Mouse (Mus musculus): Measurements from ENCODE around the gene Uhrf1bp1. TPM values are rescaled to one million over a fixed set of nuclear protein-coding genes. Genes with fewer than 3 reads are reported as not detected.

Uhrf1bp1 gene
- 13.5 and 15.6 TPM in 2 replicates for polyA plus RNA-seq (2012; rRNA removed)
- polyA plus RNA-seq (2014; fragmentation: Nextera tagmentation; extraction: Ambion mirVana), result 8.0 TPM in 2 replicates

DNA sequence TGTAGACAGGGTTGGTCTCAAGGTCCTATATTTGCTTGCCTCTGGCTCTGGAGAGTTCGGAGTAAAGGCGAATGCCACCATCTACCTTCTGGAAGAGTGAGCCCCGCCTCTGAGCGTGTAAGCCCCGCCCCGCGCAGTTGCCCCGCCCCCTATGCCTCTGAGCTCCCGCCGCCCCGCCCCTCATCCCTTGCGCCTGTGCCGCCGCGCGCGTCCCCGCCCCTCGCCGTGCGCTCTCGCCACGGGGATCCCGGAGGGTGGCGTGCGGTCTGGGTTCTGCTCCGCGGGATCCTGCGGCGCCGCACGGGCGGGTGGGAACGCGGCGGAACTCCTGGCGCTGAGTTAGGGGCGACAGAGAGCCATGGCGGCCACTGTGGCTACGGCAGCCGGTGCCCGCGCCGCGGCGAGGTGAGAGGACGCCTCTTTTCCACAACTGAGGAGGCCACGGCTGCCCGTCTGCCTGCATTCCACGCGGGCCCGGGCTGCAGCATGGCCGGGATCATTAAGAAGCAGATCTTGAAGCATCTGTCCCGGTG lies at the start of gene Uhrf1bp1:
Gene Uhrf1bp1 (plus strand): TSS at position 177 of the 533 bp plus-strand sequence.
- H3K27ac ChIP-seq (replicated peaks; ENCODE audit: low read depth, low read length), result peak within 1 kb of the TSS; percentile 83
- WGBS, result under 1% methylated on average over 21 of the region's 54 CpGs
- peak within 1 kb of the TSS; percentile 90 for H3K4me3 ChIP-seq (replicated peaks; ENCODE audit: low read length)
- no peaks in the 10 kb centered on the region for H3K27me3 ChIP-seq (ENCODE audit: control insufficient read depth, insufficient read depth, low read length)
- no peaks in the 10 kb centered on the region for H3K9me3 ChIP-seq (ENCODE audit: control insufficient read depth, low read length)
- peaks cover 15% of the 10 kb centered on the region for H3K4me1 ChIP-seq (ENCODE audit: control insufficient read depth, insufficient read depth, low read length)
- peak within 1 kb of the TSS; percentile 57 for H3K4me2 ChIP-seq (replicated peaks; ENCODE audit: low read depth, low read length, severe bottlenecking)
- 0 out of 2 replicates have a peak, but pooled peaks have one; percentile 50 for TF ChIP-seq POLR2A (IDR thresholded peaks at IDR 0.05; ENCODE audit: borderline replicate concordance, extremely low read depth, insufficient read depth, insufficient read length)
- peak within 1 kb of the TSS; percentile 88 for H3K9ac ChIP-seq (ENCODE audit: low read depth, low read length, severe bottlenecking)
- peak; percentile 83 for DNase-seq (ENCODE audit: low spot score)
- ATAC-seq (ENCODE audit: low FRiP score, low read depth), result peak; percentile 88
- peaks cover 24% of the 10 kb centered on the region for H3K36me3 ChIP-seq (ENCODE audit: control insufficient read depth, insufficient read depth, low read length)

DNA sequence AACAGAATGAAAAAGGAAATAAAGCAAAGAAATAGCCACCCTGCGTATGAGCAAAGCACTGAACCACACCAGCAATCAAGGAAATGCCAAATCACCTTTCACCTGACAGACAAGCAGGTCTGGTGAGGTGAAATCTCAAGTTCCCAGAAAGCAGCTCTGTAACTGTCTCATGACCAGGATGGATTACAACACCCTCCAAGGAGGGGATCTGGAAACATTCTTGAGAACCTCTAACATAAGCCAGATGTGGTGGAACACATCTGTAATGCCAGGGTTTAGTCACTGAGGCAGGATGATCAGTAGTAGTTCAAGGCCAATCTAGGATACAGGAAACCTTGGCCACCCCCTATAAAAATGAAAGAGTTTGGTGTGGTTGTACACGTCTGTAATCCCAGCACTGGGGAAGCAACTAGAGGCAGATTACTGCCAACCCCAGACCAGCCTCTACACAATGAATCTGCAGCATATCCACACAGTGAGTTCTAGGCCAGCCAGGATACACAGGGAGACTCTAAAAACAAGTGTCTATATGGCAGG lies 48.6 kb upstream of the Uhrf1bp1 start:
- H3K9ac ChIP-seq (ENCODE audit: low read depth, low read length, severe bottlenecking), result no peak overlapping the region
- no peak overlapping the region for H3K4me2 ChIP-seq (replicated peaks; ENCODE audit: low read depth, low read length, severe bottlenecking)
- ATAC-seq (ENCODE audit: low FRiP score, low read depth), result no peak
- no peak overlapping the region for H3K4me3 ChIP-seq (replicated peaks; ENCODE audit: low read length)
- H3K27ac ChIP-seq (replicated peaks; ENCODE audit: low read depth, low read length), result no peak overlapping the region
- no peak for DNase-seq (ENCODE audit: low spot score)
- no peak for TF ChIP-seq POLR2A (IDR thresholded peaks at IDR 0.05; ENCODE audit: borderline replicate concordance, extremely low read depth, insufficient read depth, insufficient read length)
- WGBS, result 25% methylated on average over 2 of the region's 2 CpGs
- H3K9me3 ChIP-seq (ENCODE audit: control insufficient read depth, low read length), result no peaks in the 10 kb centered on the region
- peaks cover 18% of the 10 kb centered on the region for H3K4me1 ChIP-seq (ENCODE audit: control insufficient read depth, insufficient read depth, low read length)
- H3K27me3 ChIP-seq (ENCODE audit: control insufficient read depth, insufficient read depth, low read length), result no peaks in the 10 kb centered on the region
- no peaks in the 10 kb centered on the region for H3K36me3 ChIP-seq (ENCODE audit: control insufficient read depth, insufficient read depth, low read length)

DNA sequence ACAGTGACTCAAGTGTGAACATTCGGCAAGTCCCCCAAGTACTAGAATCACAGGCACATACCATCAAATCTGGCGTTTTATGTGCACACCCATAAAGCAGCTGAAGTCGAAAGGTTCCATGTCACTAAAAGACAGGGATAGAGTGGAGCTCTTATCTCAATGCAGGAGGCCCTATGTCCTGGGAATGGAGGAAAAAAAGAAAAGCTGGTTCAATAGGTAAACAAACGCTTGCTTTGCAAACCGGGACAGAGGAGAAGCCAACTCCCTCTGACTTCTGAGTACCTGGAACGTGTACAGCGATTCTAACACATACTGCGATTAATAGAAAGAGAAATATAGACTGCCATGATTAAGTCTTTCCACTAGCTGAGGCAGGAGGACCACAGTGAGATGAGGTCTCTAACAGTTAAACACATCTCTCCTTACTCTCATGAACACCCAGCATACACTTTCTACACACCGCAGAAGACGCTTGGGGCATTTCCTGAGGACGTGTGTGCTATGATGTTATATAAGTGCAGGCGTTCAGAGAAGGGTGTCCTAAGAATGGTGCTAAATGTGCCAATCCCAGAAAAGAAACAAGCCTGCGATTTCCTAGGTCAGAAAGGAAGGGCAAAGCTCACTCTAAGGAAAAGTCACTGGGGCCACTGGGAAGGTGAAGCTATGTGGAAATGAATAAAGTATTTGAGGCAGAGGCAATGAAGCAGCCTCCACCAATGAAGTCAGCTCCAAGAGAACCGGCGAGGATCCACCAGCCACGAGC lies 45.5 kb upstream of the Uhrf1bp1 start:
- peaks cover 15% of the 10 kb centered on the region for H3K4me1 ChIP-seq (ENCODE audit: control insufficient read depth, insufficient read depth, low read length)
- no peak overlapping the region for H3K27ac ChIP-seq (replicated peaks; ENCODE audit: low read depth, low read length)
- no peak overlapping the region for H3K4me2 ChIP-seq (replicated peaks; ENCODE audit: low read depth, low read length, severe bottlenecking)
- H3K9ac ChIP-seq (ENCODE audit: low read depth, low read length, severe bottlenecking), result no peak overlapping the region
- no peak for ATAC-seq (ENCODE audit: low FRiP score, low read depth)
- DNase-seq (ENCODE audit: low spot score), result no peak
- no peak overlapping the region for H3K4me3 ChIP-seq (replicated peaks; ENCODE audit: low read length)
- 80% methylated on average over 16 of the region's 16 CpGs for WGBS
- TF ChIP-seq POLR2A (IDR thresholded peaks at IDR 0.05; ENCODE audit: borderline replicate concordance, extremely low read depth, insufficient read depth, insufficient read length), result no peak
- no peaks in the 10 kb centered on the region for H3K27me3 ChIP-seq (ENCODE audit: control insufficient read depth, insufficient read depth, low read length)
- no peaks in the 10 kb centered on the region for H3K36me3 ChIP-seq (ENCODE audit: control insufficient read depth, insufficient read depth, low read length)
- H3K9me3 ChIP-seq (ENCODE audit: control insufficient read depth, low read length), result no peaks in the 10 kb centered on the region

- Histone ChIP-seq H3K36me3 (ENCODE audit: control insufficient read depth, insufficient read depth, low read length) (no peaks in the 10 kb centered on the region), H3K27me3 (ENCODE audit: control insufficient read depth, insufficient read depth, low read length) (no peaks in the 10 kb centered on the region), H3K9ac (ENCODE audit: low read depth, low read length, severe bottlenecking) (no peak overlapping the region), H3K4me2 (replicated peaks; ENCODE audit: low read depth, low read length, severe bottlenecking) (no peak overlapping the region), H3K4me3 (replicated peaks; ENCODE audit: low read length) (no peak overlapping the region), H3K9me3 (ENCODE audit: control insufficient read depth, low read length) (no peaks in the 10 kb centered on the region), H3K4me1 (ENCODE audit: control insufficient read depth, insufficient read depth, low read length) (peaks cover 4% of the 10 kb centered on the region), H3K27ac (replicated peaks; ENCODE audit: low read depth, low read length) (no peak overlapping the region)
- TF ChIP-seq POLR2A (IDR thresholded peaks at IDR 0.05; ENCODE audit: borderline replicate concordance, extremely low read depth, insufficient read depth, insufficient read length), result no peak
- ATAC-seq (ENCODE audit: low FRiP score, low read depth), result no peak
- DNase-seq (ENCODE audit: low spot score), result no peak
- WGBS, result 77% methylated on average over 3 of the region's 3 CpGs
Measured at GRCm38 (mm10) chr17:27811980-27812379, 44.3 kb upstream of the Uhrf1bp1 start.

DNA sequence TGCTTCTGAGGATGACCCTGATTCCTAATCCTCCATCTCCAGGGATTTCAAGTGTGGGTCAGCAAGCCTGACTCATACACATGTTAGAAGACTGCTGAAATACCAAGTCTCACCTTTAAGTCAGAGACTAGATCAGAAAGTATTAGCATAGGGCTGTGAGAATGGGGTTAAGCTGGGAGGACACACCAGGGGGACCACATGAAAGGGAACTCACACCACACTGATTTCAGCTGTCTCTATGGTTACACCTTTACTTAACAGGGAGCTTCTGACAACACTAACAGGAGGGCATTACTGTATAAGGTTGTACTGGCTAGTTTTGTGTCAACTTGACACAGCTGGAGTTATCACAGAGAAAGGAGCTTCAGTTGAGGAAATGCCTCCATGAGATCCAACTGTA lies 41.6 kb upstream of the Uhrf1bp1 start:
- ATAC-seq (ENCODE audit: low FRiP score, low read depth) (no peak), DNase-seq (ENCODE audit: low spot score) (no peak)
- no peak overlapping the region for H3K4me2 ChIP-seq (replicated peaks; ENCODE audit: low read depth, low read length, severe bottlenecking)
- TF ChIP-seq POLR2A (IDR thresholded peaks at IDR 0.05; ENCODE audit: borderline replicate concordance, extremely low read depth, insufficient read depth, insufficient read length), result no peak
- H3K4me1 ChIP-seq (ENCODE audit: control insufficient read depth, insufficient read depth, low read length), result peaks cover 11% of the 10 kb centered on the region
- H3K9me3 ChIP-seq (ENCODE audit: control insufficient read depth, low read length), result no peaks in the 10 kb centered on the region
- no peak overlapping the region for H3K27ac ChIP-seq (replicated peaks; ENCODE audit: low read depth, low read length)
- no peak overlapping the region for H3K4me3 ChIP-seq (replicated peaks; ENCODE audit: low read length)
- no peaks in the 10 kb centered on the region for H3K27me3 ChIP-seq (ENCODE audit: control insufficient read depth, insufficient read depth, low read length)
- H3K9ac ChIP-seq (ENCODE audit: low read depth, low read length, severe bottlenecking), result no peak overlapping the region
- H3K36me3 ChIP-seq (ENCODE audit: control insufficient read depth, insufficient read depth, low read length), result no peaks in the 10 kb centered on the region

Measured in limb, embryonic 14.5 days (tissue).